Mouse (Mus musculus) forebrain, embryonic 16.5 days (tissue): ENCODE data around the gene Il2rb. TPM values are rescaled to one million over a fixed set of nuclear protein-coding genes. Genes with fewer than 3 reads are reported as not detected.
A peak's percentile ranks its signal among the peaks of the same experiment; 100 is the strongest.

Experiments used
- ATAC-seq: fragments of 200-750 bp; cut with Nextera tagmentation; 2 replicates; pipeline ENCODE4 v1.8.0; 2017; ENCODE audit warnings: mild to moderate bottlenecking, moderate library complexity
- H3K27ac ChIP-seq: fragments of 300-500 bp; sonication (generic); 2 replicates; pipeline ENCODE4 v1.5.1; 2014; ENCODE audit warnings: low read length, control low read depth
- H3K27me3 ChIP-seq: fragments of 300-500 bp; sonication (generic); replicated peaks from 2 replicates; pipeline ENCODE4 v1.6.1; 2014; ENCODE audit warnings: low read length; ENCODE audit not compliant: control insufficient read depth, insufficient read depth
- H3K36me3 ChIP-seq: fragments of 300-500 bp; sonication (generic); 2 replicates; pipeline ENCODE4 v1.6.1; 2014; ENCODE audit not compliant: control insufficient read depth, insufficient read depth
- H3K4me1 ChIP-seq: fragments of 300-500 bp; sonication (generic); replicated peaks from 2 replicates; pipeline ENCODE4 v1.6.1; 2014; ENCODE audit warnings: low read length; ENCODE audit not compliant: control insufficient read depth, insufficient read depth
- H3K4me2 ChIP-seq: fragments of 300-500 bp; sonication (generic); 2 replicates; pipeline ENCODE4 v1.6.1; 2014; ENCODE audit warnings: mild to moderate bottlenecking, low read length, control low read depth
- H3K4me3 ChIP-seq: fragments of 300-500 bp; sonication (generic); replicated peaks from 2 replicates; pipeline ENCODE4 v1.5.1; 2014; ENCODE audit warnings: mild to moderate bottlenecking, low read length, control low read depth
- H3K9ac ChIP-seq: fragments of 300-500 bp; sonication (generic); replicated peaks from 2 replicates; pipeline ENCODE4 v1.6.1; 2014; ENCODE audit warnings: low read depth, low read length, control low read depth
- H3K9me3 ChIP-seq: fragments of 300-500 bp; sonication (generic); 2 replicates; pipeline ENCODE4 v1.6.1; 2016; ENCODE audit warnings: low read length; ENCODE audit not compliant: control insufficient read depth
- WGBS: fragments of 180-500 bp; shearing (Covaris S2); extraction: QIAGEN DNeasy Blood & Tissue Kit; methylation state at CpG from one replicate; pipeline ENCODE4 v1.1.7; 2014; 5-methylcytosine and 5-hydroxymethylcytosine counted together
- polyA plus RNA-seq: library from polyadenylated mRNA; unstranded; fragments of >200 nt; fragmentation: Nextera tagmentation; extraction: Ambion mirVana; gene quantifications from 2 replicates; pipeline ENCODE4 v1.2.1, GENCODE M21; 2015

The Il2rb gene
- polyA plus RNA-seq, 1 experiment from 2014 or later: not detected

DNA sequence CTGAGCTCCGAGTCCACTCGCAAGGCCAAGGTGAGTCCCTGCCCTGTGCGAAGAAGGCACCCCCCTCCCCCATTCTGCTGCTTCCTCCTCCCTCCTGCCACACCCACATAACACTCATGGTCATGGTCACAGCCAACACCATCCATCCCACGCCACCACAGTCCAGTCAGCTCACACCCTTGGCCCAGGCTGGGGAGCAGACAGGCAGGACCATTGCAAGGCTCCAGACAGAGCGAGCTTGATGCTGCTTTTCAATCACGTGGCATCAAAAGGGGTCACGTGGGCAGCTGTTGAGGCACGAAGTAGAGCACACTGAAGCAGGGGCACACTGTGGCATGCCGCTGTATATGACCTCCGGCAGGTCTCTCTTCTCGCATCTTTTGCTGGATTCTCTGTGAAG, 59.4 kb downstream of the Il2rb start:
- Histone ChIP-seq H3K27ac (no peak overlapping the region), H3K4me3 (no peak overlapping the region), H3K4me2 (no peak overlapping the region), H3K9me3 (no peaks in the 10 kb centered on the region), H3K4me1 (peaks cover 23% of the 10 kb centered on the region), H3K27me3 (no peaks in the 10 kb centered on the region), H3K9ac (no peak overlapping the region), H3K36me3 (peaks cover 6% of the 10 kb centered on the region; the same call in 1 of the 2 replicates)
- no peak for ATAC-seq
- 83% methylated on average over 11 of the region's 11 CpGs for WGBS

DNA sequence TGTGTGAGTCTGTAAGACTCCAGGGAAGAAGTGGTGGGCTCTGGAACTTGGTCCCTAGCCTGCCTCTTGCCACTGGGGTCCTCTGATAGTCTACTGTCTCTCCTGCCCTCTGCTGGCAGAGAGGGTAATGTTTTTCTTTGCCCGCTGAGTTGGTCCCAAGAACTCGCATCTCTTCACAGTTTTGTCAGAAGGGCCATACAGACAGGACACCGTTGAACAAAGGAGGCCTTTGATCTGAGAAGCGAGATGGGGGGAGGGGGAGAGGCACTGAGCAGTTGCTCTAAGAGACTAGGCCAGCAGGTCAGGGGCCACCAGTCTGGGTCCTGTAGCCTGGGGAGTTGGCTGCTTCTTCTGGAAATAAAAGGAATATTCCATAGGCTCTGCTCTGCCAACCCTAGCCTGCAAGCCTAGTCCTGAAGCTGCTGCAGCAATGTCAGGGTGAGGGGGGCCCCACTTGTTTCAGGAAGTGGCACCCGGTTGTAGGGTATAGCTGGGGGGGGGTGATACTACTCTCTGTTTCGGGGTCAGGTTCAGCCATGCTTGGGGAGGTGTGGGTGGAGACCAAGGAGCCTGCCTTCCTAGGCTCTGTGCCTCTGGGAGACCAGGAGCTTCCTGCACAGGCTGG, 60.1 kb downstream of the Il2rb start:
- ATAC-seq: no peak
- H3K4me3 ChIP-seq: no peak overlapping the region
- no peaks in the 10 kb centered on the region for H3K9me3 ChIP-seq
- peaks cover 7% of the 10 kb centered on the region; the same call in 1 of the 2 replicates for H3K36me3 ChIP-seq
- 31% methylated on average over 6 of the region's 6 CpGs for WGBS
- no peak overlapping the region for H3K9ac ChIP-seq
- H3K27me3 ChIP-seq: no peaks in the 10 kb centered on the region
- no peak overlapping the region for H3K4me2 ChIP-seq
- peaks cover 27% of the 10 kb centered on the region for H3K4me1 ChIP-seq
- H3K27ac ChIP-seq: no peak overlapping the region

DNA sequence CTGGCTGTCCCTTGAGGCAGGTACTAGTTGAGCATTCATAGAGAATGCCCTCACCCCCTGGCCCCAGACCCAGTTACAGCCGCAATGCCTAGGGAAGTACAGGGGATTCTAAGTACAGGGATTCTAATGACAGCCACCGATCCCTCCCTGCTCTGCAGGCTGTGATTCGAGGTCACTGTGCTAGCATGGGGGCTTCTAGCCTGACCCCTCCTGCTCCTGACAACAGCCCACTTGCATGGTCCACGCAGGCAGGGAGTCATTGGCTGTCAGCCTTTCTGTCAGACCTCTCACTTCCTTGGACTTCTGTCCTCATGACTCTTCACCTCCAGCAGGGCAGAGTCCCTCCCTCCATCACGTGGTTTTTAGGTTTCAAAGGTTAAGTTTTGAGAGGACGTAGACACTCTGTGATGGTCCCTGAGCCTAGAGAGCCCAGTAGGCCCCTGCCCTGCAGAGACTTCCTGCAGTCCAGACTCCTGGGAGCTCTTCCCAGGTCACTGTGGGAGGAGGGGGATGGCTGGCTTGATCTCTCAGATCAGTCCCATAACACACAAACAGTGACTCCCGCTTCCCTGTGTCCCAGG, 63.4 kb downstream of the Il2rb start:
- whole genome bisulfite sequencing: 87% methylated on average over 7 of the region's 7 CpGs
- H3K4me3 ChIP-seq: no peak overlapping the region
- no peaks in the 10 kb centered on the region for H3K27me3 ChIP-seq
- no peak overlapping the region for H3K27ac ChIP-seq
- no peaks in the 10 kb centered on the region for H3K9me3 ChIP-seq
- no peak overlapping the region for H3K4me2 ChIP-seq
- no peak for ATAC-seq
- peaks cover 23% of the 10 kb centered on the region for H3K4me1 ChIP-seq
- H3K9ac ChIP-seq: no peak overlapping the region
- peaks cover 7% of the 10 kb centered on the region; the same call in 1 of the 2 replicates for H3K36me3 ChIP-seq

DNA sequence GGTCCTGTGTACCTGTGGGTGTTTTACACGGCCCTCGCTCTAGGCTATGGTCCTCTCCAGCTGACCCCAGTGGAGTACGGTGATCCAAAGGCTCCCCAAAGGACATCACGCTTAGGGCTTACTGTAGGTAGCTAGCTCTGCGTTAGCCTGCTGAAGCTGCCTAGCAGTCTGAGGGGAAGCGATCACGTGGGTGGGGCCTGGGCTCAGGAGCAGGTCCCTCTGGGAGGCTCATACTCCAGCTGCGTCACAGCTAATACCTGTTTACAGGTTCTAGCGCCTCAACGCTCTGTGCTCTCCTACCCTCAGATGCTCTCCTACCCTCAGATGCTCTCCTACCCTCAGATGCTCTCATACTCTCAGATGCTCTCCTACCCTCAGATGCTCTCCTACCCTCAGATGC, 64.2 kb downstream of the Il2rb start:
- Histone ChIP-seq H3K27me3 (no peaks in the 10 kb centered on the region), H3K9me3 (no peaks in the 10 kb centered on the region), H3K4me3 (no peak overlapping the region), H3K4me1 (peaks cover 16% of the 10 kb centered on the region), H3K9ac (no peak overlapping the region), H3K27ac (no peak overlapping the region), H3K36me3 (peaks cover 4% of the 10 kb centered on the region; the same call in 1 of the 2 replicates), H3K4me2 (no peak overlapping the region)
- no peak for ATAC-seq
- 87% methylated on average over 10 of the region's 10 CpGs for WGBS

DNA sequence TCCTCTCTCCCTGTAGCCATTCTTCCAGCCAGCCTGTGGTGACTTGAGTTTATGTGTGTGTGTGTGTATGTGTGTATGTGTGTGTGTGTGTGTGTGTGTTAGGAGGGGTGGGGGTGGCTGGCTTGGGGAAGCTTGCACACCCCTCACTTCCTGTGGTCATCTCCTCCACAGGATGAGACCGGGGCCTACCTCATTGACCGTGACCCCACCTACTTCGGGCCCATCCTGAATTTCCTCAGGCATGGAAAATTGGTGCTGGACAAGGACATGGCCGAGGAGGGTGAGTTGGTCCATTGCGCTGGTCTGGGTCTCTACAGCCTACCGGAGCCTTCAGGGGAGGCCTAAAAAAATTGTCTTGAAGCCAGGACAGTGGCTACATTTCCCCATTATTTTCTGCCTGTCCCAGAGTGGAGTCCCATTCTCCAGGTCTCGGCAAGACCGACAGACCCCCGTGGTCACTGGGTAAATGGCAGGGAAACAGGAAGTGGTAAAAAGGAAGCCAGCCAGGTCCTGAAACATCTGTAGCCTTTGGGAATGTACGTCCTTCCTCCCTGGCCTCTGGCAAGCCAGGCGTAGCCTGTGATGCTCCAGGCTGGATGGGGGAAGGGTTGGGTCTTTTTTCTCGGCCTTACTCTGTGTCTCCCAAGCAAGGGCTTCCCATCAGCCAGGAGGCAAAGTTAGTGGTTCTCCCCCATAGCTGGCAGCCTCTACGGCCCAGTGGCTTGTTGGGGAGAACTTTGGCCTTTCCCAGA, 65.0 kb downstream of the Il2rb start:
- Histone ChIP-seq H3K4me2 (peak overlapping the region; percentile 66), H3K4me3 (peak overlapping the region; percentile 82; the same call in 1 of the 2 replicates), H3K9me3 (no peaks in the 10 kb centered on the region), H3K27me3 (no peaks in the 10 kb centered on the region), H3K9ac (no peak overlapping the region; the same call in 1 of the 2 replicates), H3K27ac (no peak overlapping the region), H3K4me1 (peaks cover 16% of the 10 kb centered on the region), H3K36me3 (peaks cover 4% of the 10 kb centered on the region; the same call in 1 of the 2 replicates)
- ATAC-seq: no peak
- WGBS: 85% methylated on average over 13 of the region's 13 CpGs

Other genes starting within 250 kb of the Il2rb start
- 0.06 and 0.15 TPM in 2 replicates for gene Csf2rb2, start 189.6 kb downstream of the Il2rb start, polyA plus RNA-seq
- gene Csf2rb, start 169.5 kb downstream of the Il2rb start, polyA plus RNA-seq: 0.27 and 0.65 TPM in 2 replicates
- gene Tex33, start 99.4 kb downstream of the Il2rb start, polyA plus RNA-seq: not detected in 2 replicates
- 25.1 and 28.4 TPM in 2 replicates for gene Tst, start 89.4 kb downstream of the Il2rb start, polyA plus RNA-seq
- gene Mpst, start 88.9 kb downstream of the Il2rb start, polyA plus RNA-seq: 4.4 and 5.0 TPM in 2 replicates
- 105 and 141 TPM in 2 replicates for gene Kctd17, start 66.7 kb downstream of the Il2rb start, polyA plus RNA-seq
- 0.06 and 0.22 TPM in 2 replicates for gene Tmprss6, start 26.6 kb downstream of the Il2rb start, polyA plus RNA-seq
- 5.6 and 6.4 TPM in 2 replicates for gene C1qtnf6, start 36.1 kb upstream of the Il2rb start, polyA plus RNA-seq
- gene Sstr3, start 49.4 kb upstream of the Il2rb start, polyA plus RNA-seq: 1.1 and 1.8 TPM in 2 replicates
- 3.6 and 5.1 TPM in 2 replicates for gene Rac2, start 77.5 kb upstream of the Il2rb start, polyA plus RNA-seq
- gene Cyth4, start 101.8 kb upstream of the Il2rb start, polyA plus RNA-seq: 4.5 and 5.5 TPM in 2 replicates
- gene Elfn2, start 223.5 kb upstream of the Il2rb start, polyA plus RNA-seq: 6.4 and 8.2 TPM in 2 replicates